Mouse (Mus musculus) embryonic facial prominence, embryonic 14.5 days (tissue): ENCODE measurements at regions not wholly inside any gene's neighbourhood (a gene's known extent, or its start where the extent isn't known, plus 50 kb on each side); places are given as distances from the start of the nearest gene placed in this dataset.

Source experiments
- ATAC-seq: fragments of 200-750 bp; cut with Nextera tagmentation; 2 replicates; pipeline ENCODE4 v1.8.0; 2017; ENCODE audit warnings: low read depth, moderate number of reproducible peaks, moderate TSS enrichment
- DNase-seq: peaks from one replicate; pipeline ENCODE4 v3.0.0-alpha.2; 2015; ENCODE audit warnings: low spot score
- H3K27ac ChIP-seq: fragments of 300-500 bp; sonication (generic); replicated peaks from 2 replicates; pipeline ENCODE4 v1.5.1; 2014; ENCODE audit warnings: low read depth, mild to moderate bottlenecking, low read length, moderate library complexity
- H3K27me3 ChIP-seq: fragments of 300-500 bp; sonication (generic); replicated peaks from 2 replicates; pipeline ENCODE4 v1.6.1; 2014; ENCODE audit warnings: low read length; ENCODE audit not compliant: control insufficient read depth, insufficient read depth
- H3K36me3 ChIP-seq: fragments of 300-500 bp; sonication (generic); 2 replicates; pipeline ENCODE4 v1.6.1; 2014; ENCODE audit warnings: low read length, mixed read lengths; ENCODE audit not compliant: control insufficient read depth, insufficient read depth
- H3K4me1 ChIP-seq: fragments of 300-500 bp; sonication (generic); 2 replicates; pipeline ENCODE4 v1.6.1; 2014; ENCODE audit warnings: antibody characterized with exemption, low read length; ENCODE audit not compliant: control insufficient read depth, insufficient read depth
- H3K4me2 ChIP-seq: fragments of 300-500 bp; sonication (generic); 2 replicates; pipeline ENCODE4 v1.6.1; 2014; ENCODE audit warnings: low read depth, mild to moderate bottlenecking, low read length, moderate library complexity, mixed read lengths
- H3K4me3 ChIP-seq: fragments of 300-500 bp; sonication (generic); 2 replicates; pipeline ENCODE4 v1.5.1; 2014; ENCODE audit warnings: low read depth, mild to moderate bottlenecking, low read length
- H3K9ac ChIP-seq: fragments of 300-500 bp; sonication (generic); 2 replicates; pipeline ENCODE4 v1.6.1; 2014; ENCODE audit warnings: low read depth, mild to moderate bottlenecking, low read length, moderate library complexity, mixed read lengths
- H3K9me3 ChIP-seq: fragments of 300-500 bp; sonication (generic); 2 replicates; pipeline ENCODE4 v1.6.1; 2016; ENCODE audit warnings: low read length; ENCODE audit not compliant: control insufficient read depth
- WGBS: fragments of 180-500 bp; shearing (Covaris S2); extraction: QIAGEN DNeasy Blood & Tissue Kit; methylation state at CpG from one replicate; pipeline ENCODE4 v1.1.7; 2014; 5-methylcytosine and 5-hydroxymethylcytosine counted together

- Histone ChIP-seq H3K4me2 (no peak overlapping the region), H3K27ac (no peak overlapping the region), H3K9ac (no peak overlapping the region), H3K4me3 (no peak overlapping the region), H3K36me3 (no peaks in the 10 kb centered on the region), H3K9me3 (no peaks in the 10 kb centered on the region), H3K4me1 (0 out of 2 replicates have a peak, but pooled peaks cover 6% of the 10 kb centered on the region), H3K27me3 (no peaks in the 10 kb centered on the region)
- DNase-seq (no peak), ATAC-seq (no peak)
- 91% methylated on average over 7 of the region's 7 CpGs for WGBS
Measured at GRCm38 (mm10) chr11:105538421-105539210, 51.2 kb upstream of the Tanc2 start.

- no peak overlapping the region for H3K27ac ChIP-seq
- 80% methylated on average over 5 of the region's 5 CpGs for WGBS
- no peaks in the 10 kb centered on the region for H3K27me3 ChIP-seq
- DNase-seq (no peak), ATAC-seq (no peak)
- H3K36me3 ChIP-seq = no peaks in the 10 kb centered on the region
- H3K4me2 ChIP-seq = no peak overlapping the region
- peaks cover 7% of the 10 kb centered on the region; the same call in 1 of the 2 replicates for H3K4me1 ChIP-seq
- no peaks in the 10 kb centered on the region for H3K9me3 ChIP-seq
- no peak overlapping the region for H3K4me3 ChIP-seq
- no peak overlapping the region for H3K9ac ChIP-seq
Measured at GRCm38 (mm10) chr11:105532616-105533015, 57.2 kb upstream of the Tanc2 start.

- Histone ChIP-seq H3K4me1 (peaks cover 12% of the 10 kb centered on the region), H3K4me2 (no peak overlapping the region), H3K27ac (no peak overlapping the region), H3K4me3 (no peak overlapping the region), H3K36me3 (no peaks in the 10 kb centered on the region), H3K9ac (no peak overlapping the region), H3K27me3 (no peaks in the 10 kb centered on the region), H3K9me3 (no peaks in the 10 kb centered on the region)
- ATAC-seq (no peak), DNase-seq (peak; percentile 32)
- 61% methylated on average over 10 of the region's 10 CpGs for WGBS
Measured at GRCm38 (mm10) chr11:105530711-105531157, 59.1 kb upstream of the Tanc2 start.

GRCm38 (mm10) chr11:105526066-105526465 is 63.7 kb upstream of the Tanc2 start:
- H3K36me3 ChIP-seq = no peaks in the 10 kb centered on the region
- H3K4me2 ChIP-seq = no peak overlapping the region
- H3K4me3 ChIP-seq = no peak overlapping the region
- H3K27ac ChIP-seq = peak overlapping the region; percentile 52
- 91% methylated on average over 4 of the region's 4 CpGs for WGBS
- DNase-seq = no peak
- peaks cover 25% of the 10 kb centered on the region for H3K4me1 ChIP-seq
- H3K27me3 ChIP-seq = no peaks in the 10 kb centered on the region
- no peak overlapping the region for H3K9ac ChIP-seq
- ATAC-seq = no peak
- no peaks in the 10 kb centered on the region for H3K9me3 ChIP-seq

GRCm38 (mm10) chr11:105525608-105526007 is 64.2 kb upstream of the Tanc2 start:
- DNase-seq (peak; percentile 78), ATAC-seq (peak; percentile 69)
- Histone ChIP-seq H3K36me3 (no peaks in the 10 kb centered on the region), H3K4me2 (no peak overlapping the region), H3K4me3 (no peak overlapping the region), H3K27me3 (no peaks in the 10 kb centered on the region), H3K9ac (no peak overlapping the region), H3K4me1 (peaks cover 25% of the 10 kb centered on the region), H3K9me3 (no peaks in the 10 kb centered on the region), H3K27ac (peak overlapping the region; percentile 52)
- 23% methylated on average over 5 of the region's 5 CpGs for WGBS

- no peaks in the 10 kb centered on the region for H3K9me3 ChIP-seq
- H3K27me3 ChIP-seq = no peaks in the 10 kb centered on the region
- H3K27ac ChIP-seq = peak overlapping the region; percentile 44; the same call in 1 of the 2 replicates
- 24% methylated on average over 8 of the region's 8 CpGs for WGBS
- peak overlapping the region; percentile 1; the same call in 1 of the 2 replicates for H3K4me2 ChIP-seq
- ATAC-seq = peak; percentile 35; the same call in 1 of the 2 replicates
- H3K4me1 ChIP-seq = peaks cover 18% of the 10 kb centered on the region
- DNase-seq = peak; percentile 74
- no peak overlapping the region for H3K9ac ChIP-seq
- no peak overlapping the region for H3K4me3 ChIP-seq
- H3K36me3 ChIP-seq = no peaks in the 10 kb centered on the region
Measured at GRCm38 (mm10) chr11:105524400-105524799, 65.4 kb upstream of the Tanc2 start.

- Histone ChIP-seq H3K9ac (no peak overlapping the region), H3K36me3 (no peaks in the 10 kb centered on the region), H3K4me2 (no peak overlapping the region), H3K9me3 (no peaks in the 10 kb centered on the region), H3K27me3 (no peaks in the 10 kb centered on the region), H3K4me3 (no peak overlapping the region), H3K27ac (no peak overlapping the region), H3K4me1 (peaks cover 18% of the 10 kb centered on the region)
- ATAC-seq = peak; percentile 39; the same call in 1 of the 2 replicates
- WGBS = 40% methylated on average over 8 of the region's 8 CpGs
- DNase-seq = peak; percentile 21
Measured at GRCm38 (mm10) chr11:105523765-105524164, 66.0 kb upstream of the Tanc2 start.

GRCm38 (mm10) chr11:105520398-105520797 is 63.9 kb upstream of the March10 start:
- no peak for DNase-seq
- H3K9me3 ChIP-seq = no peaks in the 10 kb centered on the region
- H3K36me3 ChIP-seq = no peaks in the 10 kb centered on the region
- H3K4me3 ChIP-seq = no peak overlapping the region
- H3K4me2 ChIP-seq = no peak overlapping the region
- 92% methylated on average over 3 of the region's 3 CpGs for WGBS
- no peak for ATAC-seq
- no peaks in the 10 kb centered on the region for H3K27me3 ChIP-seq
- H3K27ac ChIP-seq = no peak overlapping the region
- H3K4me1 ChIP-seq = peaks cover 11% of the 10 kb centered on the region
- H3K9ac ChIP-seq = no peak overlapping the region

- WGBS = 63% methylated on average over 10 of the region's 10 CpGs
- H3K4me1 ChIP-seq = peaks cover 22% of the 10 kb centered on the region
- no peaks in the 10 kb centered on the region for H3K36me3 ChIP-seq
- no peaks in the 10 kb centered on the region for H3K27me3 ChIP-seq
- H3K9ac ChIP-seq = no peak overlapping the region
- DNase-seq (peak; percentile 71), ATAC-seq (no peak)
- H3K4me3 ChIP-seq = no peak overlapping the region
- H3K9me3 ChIP-seq = no peaks in the 10 kb centered on the region
- no peak overlapping the region for H3K27ac ChIP-seq
- no peak overlapping the region for H3K4me2 ChIP-seq
Measured at GRCm38 (mm10) chr11:105513275-105513674, 56.7 kb upstream of the March10 start.
